Mouse (Mus musculus) lung, embryonic 15.5 days (tissue): Measurements from ENCODE around the gene Srrm1. TPM values are rescaled to one million over a fixed set of nuclear protein-coding genes. Genes with fewer than 3 reads are reported as not detected.

ENCODE experiments used
- polyA plus RNA-seq: library from polyadenylated mRNA; unstranded; fragments of >200 nt; fragmentation: Nextera tagmentation; extraction: Ambion mirVana; gene quantifications from 2 replicates; pipeline ENCODE4 v1.2.1, GENCODE M21; 2015

The Srrm1 gene
- polyA plus RNA-seq, 1 experiment from 2014 or later = 199 TPM

Other genes starting within 250 kb of the Srrm1 start
- 0.04 and 0.20 TPM in 2 replicates for gene Runx3, start 232.7 kb downstream of the Srrm1 start, polyA plus RNA-seq
- 181 and 185 TPM in 2 replicates for gene Clic4, start 80.5 kb downstream of the Srrm1 start, polyA plus RNA-seq
- gene Ncmap, start 44.9 kb upstream of the Srrm1 start, polyA plus RNA-seq = 5.6 and 7.0 TPM in 2 replicates
- gene Rcan3, start 80.5 kb upstream of the Srrm1 start, polyA plus RNA-seq = 15.6 and 16.3 TPM in 2 replicates
- 0.37 and 0.64 TPM in 2 replicates for gene Stpg1, start 141.5 kb upstream of the Srrm1 start, polyA plus RNA-seq
- 5.2 and 5.7 TPM in 2 replicates for gene Nipal3, start 141.7 kb upstream of the Srrm1 start, polyA plus RNA-seq
- gene Grhl3, start 220.3 kb upstream of the Srrm1 start, polyA plus RNA-seq = 4.3 and 4.8 TPM in 2 replicates